Mouse (Mus musculus): ENCODE results near the gene Trim69. TPM values are rescaled to one million over a fixed set of nuclear protein-coding genes. Genes with fewer than 3 reads are reported as not detected.

Gene Trim69
- polyA plus RNA-seq (2017; shearing (Covaris generic)): 0.51 TPM

DNA sequence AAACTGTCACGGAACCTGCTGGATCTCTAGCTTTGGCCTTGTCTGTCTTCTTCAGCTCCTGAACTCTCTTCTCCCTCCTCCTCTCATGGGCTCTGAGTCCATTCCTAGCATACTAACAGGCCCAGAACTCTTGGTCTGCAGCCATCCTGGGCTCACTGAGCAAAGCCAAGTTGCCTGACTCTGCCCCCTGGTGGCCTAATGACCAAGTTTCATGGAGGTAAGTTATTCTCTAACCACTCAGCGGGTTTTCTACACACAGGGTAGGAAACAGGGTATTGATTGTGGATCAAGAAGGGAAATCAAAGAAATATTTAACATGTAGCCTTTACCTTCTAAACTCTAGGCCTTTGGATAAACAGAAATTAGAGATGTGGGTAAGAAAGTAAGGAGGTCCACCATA is at the start of gene Trim69:
Trim69 (plus strand) TSS at position 21 of the 400 bp plus-strand sequence.

DNA sequence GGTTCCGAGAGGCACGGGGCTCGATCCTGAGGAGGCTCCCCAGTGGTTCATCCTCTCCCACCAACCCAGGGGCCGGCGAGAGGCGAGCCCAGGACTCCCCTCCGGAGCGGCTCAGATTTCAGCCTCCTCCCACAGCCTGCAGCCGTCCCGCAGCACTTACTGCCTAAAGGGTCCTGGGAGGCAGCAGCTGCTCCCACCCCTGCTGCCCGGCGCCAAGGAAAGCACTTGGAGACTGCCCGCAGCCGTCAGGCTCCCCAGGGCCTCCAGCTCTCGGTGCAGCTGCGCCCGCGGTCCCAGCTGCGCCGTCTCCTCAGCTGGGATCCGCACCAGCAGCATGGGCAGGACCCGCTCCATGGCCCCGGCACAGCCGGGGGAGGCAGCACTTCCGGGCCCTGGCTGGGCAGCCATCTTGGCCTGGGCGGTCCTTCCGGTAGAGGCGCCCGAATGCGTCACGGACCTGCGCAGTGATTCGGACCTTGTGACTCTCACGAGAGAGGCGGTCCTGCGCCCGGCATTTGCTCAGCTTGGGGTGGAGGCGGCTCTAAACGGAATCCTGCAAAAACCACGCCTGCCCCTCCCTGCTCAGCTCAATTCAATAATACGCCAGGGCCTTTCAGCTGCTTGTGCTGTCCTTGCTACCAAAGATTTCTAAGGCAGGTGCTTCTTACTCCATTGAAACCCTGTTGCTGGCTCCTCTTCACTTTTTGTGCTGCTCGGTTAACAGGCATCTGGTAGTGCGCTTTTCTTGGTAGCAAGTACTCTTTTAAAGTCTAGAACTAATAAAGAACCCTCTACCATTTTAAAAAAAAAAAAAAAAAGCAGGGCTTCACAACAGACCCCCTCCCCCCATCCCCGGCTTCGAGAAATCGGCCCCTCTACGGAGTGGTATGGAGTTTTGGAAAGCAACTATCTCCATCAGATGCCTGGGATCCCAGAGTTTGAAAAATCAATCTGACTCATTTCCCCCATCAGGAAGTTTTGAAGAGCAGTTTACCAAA is 42.2 kb upstream of the Trim69 start, which contains the start of gene Spg11:
Spg11 (minus strand) TSS at position 426 of the 998 bp plus-strand sequence.

DNA sequence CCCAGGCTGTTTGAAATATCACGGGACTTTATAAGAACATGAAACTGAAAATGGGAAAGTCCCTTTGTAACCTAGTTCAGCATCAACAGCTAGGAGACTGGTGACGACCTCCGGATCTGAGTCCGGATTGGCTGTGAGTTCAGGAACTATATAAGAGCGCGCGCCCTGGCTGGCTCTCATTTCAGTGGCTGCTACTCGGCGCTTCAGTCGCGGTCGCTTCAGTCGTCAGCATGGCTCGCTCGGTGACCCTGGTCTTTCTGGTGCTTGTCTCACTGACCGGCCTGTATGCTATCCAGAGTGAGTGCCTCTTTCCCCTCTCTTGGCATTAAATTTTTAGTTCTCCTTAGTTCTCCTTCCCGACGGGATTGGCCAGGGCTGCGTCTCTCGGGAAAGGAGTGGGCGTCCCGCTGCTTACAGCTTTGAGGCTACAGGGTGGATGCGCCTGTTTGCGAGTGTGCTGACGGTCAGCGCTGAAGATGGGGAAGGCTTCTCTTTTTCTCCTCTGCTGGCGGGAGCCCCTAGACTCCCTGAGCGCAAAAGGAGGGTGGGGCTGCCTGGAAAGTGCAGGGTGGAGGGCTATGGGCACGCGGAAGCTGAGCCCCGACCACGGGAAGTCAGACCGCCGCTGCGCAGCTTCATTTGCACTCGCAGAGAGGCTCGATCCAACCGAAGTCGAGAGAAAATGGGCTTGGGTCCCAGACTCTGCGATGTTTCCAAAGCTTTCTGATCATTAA is 12.8 kb upstream of the Trim69 start, which contains the start of gene B2m:
B2m (plus strand) TSS at position 179 of the 734 bp plus-strand sequence.

DNA sequence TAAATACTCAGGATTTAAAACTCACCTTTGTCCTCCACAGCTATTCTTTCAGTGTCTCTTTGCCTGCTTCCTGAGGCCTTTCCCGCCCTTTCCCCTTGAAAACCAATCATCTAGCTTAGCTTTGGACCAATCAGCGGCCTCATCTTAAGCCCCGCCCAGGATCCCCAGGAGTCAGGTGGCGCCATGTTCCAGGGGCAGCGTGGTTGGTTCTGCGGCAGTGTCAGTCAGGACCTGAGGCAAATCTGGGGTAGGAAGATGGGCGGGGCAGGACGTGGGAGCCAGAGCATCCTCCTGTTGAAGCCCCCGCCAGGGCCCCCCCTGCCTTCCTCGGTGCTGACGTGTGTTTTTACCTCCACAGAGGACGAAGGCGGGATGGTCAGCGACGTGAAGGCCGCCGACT is 25.6 kb downstream of the Trim69 start, which contains the start of the genes Patl2 and Terb2:
Patl2 (minus strand) TSS at position 84 of the 400 bp plus-strand sequence.
Terb2 (plus strand) TSS at position 167 of the 400 bp plus-strand sequence.

Other genes with a start within 250 kb of the Trim69 start
- gene Ctdspl2, start 204.7 kb upstream of the Trim69 start, polyA plus RNA-seq (2017; shearing (Covaris generic)): 69.4 TPM
- gene Mageb3, start 204.6 kb upstream of the Trim69 start, polyA plus RNA-seq (2017; shearing (Covaris generic)): not detected
- gene Eif3j1, start 132.2 kb upstream of the Trim69 start, polyA plus RNA-seq (2017; shearing (Covaris generic)): 4.9 TPM
- gene Spg11, start 42.3 kb upstream of the Trim69 start, polyA plus RNA-seq (2017; shearing (Covaris generic)): 21.3 TPM
- 9,808 TPM for gene B2m, start 13.0 kb upstream of the Trim69 start, polyA plus RNA-seq (2017; shearing (Covaris generic))
- 1.1 TPM for gene Patl2, start 25.5 kb downstream of the Trim69 start, polyA plus RNA-seq (2017; shearing (Covaris generic))
- gene Terb2, start 25.6 kb downstream of the Trim69 start, polyA plus RNA-seq (2017; shearing (Covaris generic)): not detected
- 4.8 TPM for gene Sord, start 74.0 kb downstream of the Trim69 start, polyA plus RNA-seq (2017; shearing (Covaris generic))
- not detected for gene Duox2, start 137.7 kb downstream of the Trim69 start, polyA plus RNA-seq (2017; shearing (Covaris generic))
- not detected for gene Duoxa2, start 138.2 kb downstream of the Trim69 start, polyA plus RNA-seq (2017; shearing (Covaris generic))
- not detected for gene Duoxa1, start 153.0 kb downstream of the Trim69 start, polyA plus RNA-seq (2017; shearing (Covaris generic))
- not detected for gene Duox1, start 155.0 kb downstream of the Trim69 start, polyA plus RNA-seq (2017; shearing (Covaris generic))
- 0.42 TPM for gene Shf, start 208.5 kb downstream of the Trim69 start, polyA plus RNA-seq (2017; shearing (Covaris generic))

Data from activated CD4-positive, CD25-positive, alpha-beta regulatory T cell, adult 9 weeks (primary cell).